In the genomic region with DNA sequence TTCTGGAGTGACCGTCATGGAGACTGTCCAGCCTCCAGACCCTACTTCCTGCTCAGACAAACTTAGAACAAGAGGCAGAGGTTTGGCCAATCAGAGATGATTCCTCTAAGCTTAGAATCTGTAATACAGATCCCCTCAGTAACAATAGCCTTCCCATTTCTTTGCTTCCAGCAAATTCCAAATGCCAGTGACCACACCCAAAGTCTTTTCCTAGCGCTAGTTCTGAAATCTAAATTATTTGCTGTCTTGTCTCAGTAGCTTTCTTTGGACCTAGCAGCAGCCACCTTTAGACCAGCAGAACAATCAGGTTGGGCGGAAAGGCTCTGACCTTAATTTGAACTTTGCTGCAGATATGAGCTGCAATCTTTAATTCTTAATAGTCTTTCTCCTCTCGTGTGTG, we compare ENCODE assay signal across 20 mouse cellular contexts. TPM values are rescaled to one million over a fixed set of nuclear protein-coding genes. Genes with fewer than 3 reads are reported as not detected.
DNase-seq lines count a peak whose midpoint lies in the region; ATAC-seq and TF ChIP-seq lines count a peak whose summit lies in the region.
"Had no signal": no experiment of that assay in that cellular context is flagged by ENCODE, and none has a peak within 500 bp of the region (broad histone marks: within the 10 kb centered on the region; RNA-seq: fewer than 3 reads in every experiment).

No protein-coding gene starts in this region.

- H3K36me3 ChIP-seq in kidney, postnatal 0 days (ENCODE audit: insufficient read depth, low read length), result no peaks in the 10 kb centered on the region
- H3K36me3 ChIP-seq in embryonic facial prominence, embryonic 15.5 days, result no peaks in the 10 kb centered on the region
- H3K36me3 ChIP-seq: hindbrain, embryonic 10.5 days; neural tube, embryonic 13.5 days had no signal

- no peak for TF ChIP-seq CTCF in kidney, postnatal 0 days (IDR thresholded peaks at IDR 0.05; ENCODE audit: low read depth)

- ATAC-seq in kidney, postnatal 0 days (replicated peaks; ENCODE audit: low FRiP score, low read depth), result no peak
- no peak for ATAC-seq in embryonic facial prominence, embryonic 15.5 days (ENCODE audit: insufficient number of reproducible peaks, low FRiP score, low TSS enrichment, low read depth)
- ATAC-seq: forebrain, embryonic 14.5 days; liver, postnatal 0 days; Patski had no signal

- no peak overlapping the region for H3K4me3 ChIP-seq in kidney, postnatal 0 days (replicated peaks; ENCODE audit: low read depth, low read length)
- no peak overlapping the region for H3K4me3 ChIP-seq in embryonic facial prominence, embryonic 15.5 days (replicated peaks)
- H3K4me3 ChIP-seq: hindbrain, embryonic 10.5 days; neural tube, embryonic 13.5 days had no signal

- H3K4me1 ChIP-seq in kidney, postnatal 0 days (replicated peaks; ENCODE audit: insufficient read depth, low read length), result peaks cover 13% of the 10 kb centered on the region
- peaks cover 37% of the 10 kb centered on the region for H3K4me1 ChIP-seq in embryonic facial prominence, embryonic 15.5 days
- H3K4me1 ChIP-seq: neural tube, embryonic 13.5 days had no signal

- intact Hi-C loops in heart, postnatal 36 days (cut with DNase I), result no loop called here
- intact Hi-C loops in heart, postnatal 10 days (cut with DNase I), result no loop called here

- no peaks in the 10 kb centered on the region for H3K9me3 ChIP-seq in kidney, postnatal 0 days (replicated peaks; ENCODE audit: low read length)
- no peaks in the 10 kb centered on the region for H3K9me3 ChIP-seq in embryonic facial prominence, embryonic 15.5 days (replicated peaks)
- H3K9me3 ChIP-seq: hindbrain, embryonic 10.5 days; neural tube, embryonic 13.5 days had no signal

- no peak overlapping the region for H3K27ac ChIP-seq in kidney, postnatal 0 days
- 0 out of 2 replicates have a peak overlapping the region, but pooled peaks have one; percentile 1 for H3K27ac ChIP-seq in embryonic facial prominence, embryonic 15.5 days (replicated peaks)
- H3K27ac ChIP-seq: hindbrain, embryonic 10.5 days; macrophage; neural tube, embryonic 13.5 days had no signal

- H3K9ac ChIP-seq in kidney, postnatal 0 days (ENCODE audit: low read depth, low read length), result no peak overlapping the region
- no peak overlapping the region for H3K9ac ChIP-seq in embryonic facial prominence, embryonic 15.5 days
- H3K9ac ChIP-seq: liver, postnatal 0 days; neural tube, embryonic 13.5 days had no signal

- DNase-seq in heart, adult 11 months, result peak; percentile 88
- no peak for DNase-seq in heart, postnatal 36 days
- peak; percentile 71 for DNase-seq in kidney, postnatal 0 days (ENCODE audit: low spot score)
- no peak for DNase-seq in kidney, adult 9 months
- DNase-seq in heart, postnatal 10 days, result peak; percentile 43 to 53
- no peak for DNase-seq in thymus, postnatal 0 days (ENCODE audit: low spot score)
- no peak for DNase-seq in layer of hippocampus, adult 18-20 months (ENCODE audit: low spot score in 2 of 2)
- DNase-seq: B cell, adult 2 months; cerebellum, adult 9-10 months; kidney, postnatal 14 days; liver; liver, postnatal 0 days; spleen, adult 18-20 months had no signal

- no peaks in the 10 kb centered on the region for H3K27me3 ChIP-seq in kidney, postnatal 0 days (ENCODE audit: insufficient read depth, low read length)
- no peaks in the 10 kb centered on the region for H3K27me3 ChIP-seq in embryonic facial prominence, embryonic 15.5 days
- H3K27me3 ChIP-seq: neural tube, embryonic 13.5 days; Patski had no signal

- 42% methylated on average over 4 of the region's 4 CpGs for WGBS in kidney, postnatal 0 days
- WGBS in embryonic facial prominence, embryonic 15.5 days, result 51% methylated on average over 4 of the region's 4 CpGs

- no peak overlapping the region for H3K4me2 ChIP-seq in kidney, postnatal 0 days (ENCODE audit: low read length)
- H3K4me2 ChIP-seq in embryonic facial prominence, embryonic 15.5 days (replicated peaks), result no peak overlapping the region
- H3K4me2 ChIP-seq: midbrain, embryonic 11.5 days; neural tube, embryonic 13.5 days had no signal

RNA-seq across cellular contexts. Expression of a gene that starts 30.9 kb away (rescaled TPM):
- 10 to 100 TPM; 79.1 to 85.7 TPM for total RNA-seq in heart, postnatal 36 days (2021)
- polyA plus RNA-seq in kidney, postnatal 0 days (2015; fragmentation: Nextera tagmentation; extraction: Ambion mirVana), result 147 and 164 TPM in 2 replicates
- polyA plus RNA-seq in embryonic facial prominence, embryonic 15.5 days (2015; fragmentation: Nextera tagmentation; extraction: Ambion mirVana), result 132 and 137 TPM in 2 replicates
- 100 to 1,000 TPM; 124 to 125 TPM for total RNA-seq in heart, postnatal 10 days (2021)
- polyA plus RNA-seq in thymus, postnatal 0 days (2015; fragmentation: Nextera tagmentation; extraction: Ambion mirVana), result 79.6 and 81.6 TPM in 2 replicates
- total RNA-seq in layer of hippocampus, adult 18-20 months (2021), result 10 to 100 TPM; 72.8 to 79.3 TPM

Comparison
In these comparisons a context has a peak if more than half of its experiments do, and no peak if none do; other contexts are left out.
1. DNase-seq: peak in heart, adult 11 months (single experiment), kidney, postnatal 0 days (single experiment) and heart, postnatal 10 days (2 of 2); none in heart, postnatal 36 days (0 of 2), kidney, adult 9 months (single experiment), thymus, postnatal 0 days (single experiment) and layer of hippocampus, adult 18-20 months (0 of 2).